Comparison of ENCODE assay signal across 8 mouse cellular contexts in genomic region chr5:33274953-33275454, GRCm38 (mm10). TPM values are rescaled to one million over a fixed set of nuclear protein-coding genes. Genes with fewer than 3 reads are reported as not detected.
DNase-seq lines count a peak whose midpoint lies in the region; ATAC-seq and TF ChIP-seq lines count a peak whose summit lies in the region.

Gene Ctbp1 (minus strand): TSS chr5:33274994.

- H3K4me1 ChIP-seq in hindbrain, postnatal 0 days (ENCODE audit: insufficient read depth, low read length) = 0 out of 2 replicates have a peak, but pooled peaks cover 5% of the 10 kb centered on the region

- peak; percentile 59 for TF ChIP-seq CTCF in gastrocnemius, adult 2 months (IDR thresholded peaks at IDR 0.05)
- TF ChIP-seq CTCF in hindbrain, postnatal 0 days (IDR thresholded peaks at IDR 0.05; ENCODE audit: low read depth) = peak; percentile 75
- peak; percentile 38 for TF ChIP-seq CTCF in left cerebral cortex, adult 2 months (IDR thresholded peaks at IDR 0.05)

- WGBS in hindbrain, postnatal 0 days = under 1% methylated on average over 40 of the region's 57 CpGs

- H3K36me3 ChIP-seq in hindbrain, postnatal 0 days (ENCODE audit: insufficient read depth, low read length) = no peaks in the 10 kb centered on the region; the same call in 1 of the 2 replicates

- peak within 1 kb of the TSS; percentile 73 for H3K4me2 ChIP-seq in hindbrain, postnatal 0 days (ENCODE audit: low read depth, low read length)

- H3K27ac ChIP-seq in gastrocnemius, adult 2 months = peak within 1 kb of the TSS; percentile 98
- H3K27ac ChIP-seq in hindbrain, postnatal 0 days = peak within 1 kb of the TSS; percentile 99
- H3K27ac ChIP-seq in left cerebral cortex, adult 2 months = peak within 1 kb of the TSS; percentile 99

- H3K9ac ChIP-seq in hindbrain, postnatal 0 days (replicated peaks; ENCODE audit: low read length) = peak within 1 kb of the TSS; percentile 89

- peak within 1 kb of the TSS; percentile 98 for H3K4me3 ChIP-seq in gastrocnemius, adult 2 months
- peak within 1 kb of the TSS; percentile 92 for H3K4me3 ChIP-seq in hindbrain, postnatal 0 days (ENCODE audit: low read length)
- peak within 1 kb of the TSS; percentile 81 for H3K4me3 ChIP-seq in left cerebral cortex, adult 2 months

- DNase-seq in WW6 (ENCODE audit: low read depth, low spot score) = peak; percentile 70
- DNase-seq in cerebellum, postnatal 4 days (ENCODE audit: low spot score in 2 of 2) = peak; percentile 77 to 90
- DNase-seq in gastrocnemius, adult 2 months = peak; percentile 97
- peak; percentile 99 for DNase-seq in hindbrain, postnatal 0 days (ENCODE audit: low spot score)
- DNase-seq in left cerebral cortex, adult 2 months (ENCODE audit: extremely low spot score in 1 of 2, low spot score in 2 of 2) = peak; percentile 91 to 93
- peak; percentile 86 to 89 for DNase-seq in right cerebral cortex, adult 2 months (ENCODE audit: low spot score in 2 of 2)
- DNase-seq in urinary bladder, postnatal 14 days (ENCODE audit: low spot score) = peak; percentile 93

- H3K9me3 ChIP-seq in hindbrain, postnatal 0 days (ENCODE audit: low read length) = no peaks in the 10 kb centered on the region

- H3K27me3 ChIP-seq in hindbrain, postnatal 0 days (ENCODE audit: insufficient read depth, low read length) = no peaks in the 10 kb centered on the region

- ATAC-seq in hindbrain, postnatal 0 days = peak; percentile 94
- peak; percentile 72 for ATAC-seq in megakaryocyte, adult 5-6 weeks (ENCODE audit: poor library complexity, severe bottlenecking)

- intact Hi-C loops in gastrocnemius, adult 2 months (cut with DNase I) = loop anchor here (1.0 to 10.0 kb wide), 4 partner anchors 35 to 510 kb away; partner anchors contain the start of genes Letm1, Maea and Uvssa
- intact Hi-C loops in left cerebral cortex, adult 2 months (cut with DNase I) = loop anchor here (1.0 to 10.0 kb wide), 4 partner anchors 54 to 380 kb away; partner anchors contain the start of genes Maea, Slbp, Tacc3 and Tmem129

RNA-seq across cellular contexts. Expression of gene Ctbp1, which starts in this region (rescaled TPM):
- total RNA-seq in gastrocnemius, adult 2 months (2021) = 100 to 1,000 TPM; 223 to 241 TPM
- 468 and 519 TPM in 2 replicates for total RNA-seq in hindbrain, postnatal 0 days (2014; rRNA removed)
- 372 and 378 TPM in 2 replicates for polyA plus RNA-seq in hindbrain, postnatal 0 days (2015; fragmentation: Nextera tagmentation; extraction: Ambion mirVana)
- total RNA-seq in left cerebral cortex, adult 2 months (2021) = 100 to 1,000 TPM; 315 to 319 TPM
- 103 and 120 TPM in 2 replicates for total RNA-seq in megakaryocyte, adult 5-6 weeks (2015)
- total RNA-seq in megakaryocyte, adult 5-6 weeks (2017) = 103 and 127 TPM in 2 replicates

Comparison
In these comparisons a context has a peak if more than half of its experiments do, and no peak if none do; other contexts are left out.
1. Peak in every context shown above with its lines: DNase-seq, ATAC-seq, H3K4me3 ChIP-seq and H3K27ac ChIP-seq.